Comparison of ENCODE assay signal across 24 mouse cellular contexts in genomic region chr4:70700894-70701293, GRCm38 (mm10).
DNase-seq lines count a peak whose midpoint lies in the region.
"Had no signal": no experiment of that assay in that cellular context is flagged by ENCODE, and none has a peak within 500 bp of the region (broad histone marks: within the 10 kb centered on the region; RNA-seq: fewer than 3 reads in every experiment).

No protein-coding gene starts in this region.

- H3K27ac ChIP-seq in embryonic facial prominence, embryonic 10.5 days (replicated peaks): no peak overlapping the region
- H3K27ac ChIP-seq: embryonic facial prominence, embryonic 13.5 days; forebrain, embryonic 12.5 days; forebrain, embryonic 15.5 days; heart, embryonic 15.5 days; hindbrain, embryonic 10.5 days; hindbrain, embryonic 13.5 days; intestine, embryonic 15.5 days had no signal

- 75% methylated on average over 1 of the region's 1 CpGs for WGBS in embryonic facial prominence, embryonic 10.5 days

- peak; percentile 1 for DNase-seq in left cerebral cortex, adult 11 months (ENCODE audit: low spot score)
- no peak for DNase-seq in left cerebral cortex, adult 18-20 months (ENCODE audit: low spot score in 2 of 2)
- peak; percentile 61 for DNase-seq in brain, adult 2 months (ENCODE audit: low read depth, low spot score)
- DNase-seq in embryonic facial prominence, embryonic 10.5 days (ENCODE audit: low spot score): peak; percentile 9
- no peak for DNase-seq in gastrocnemius, postnatal 14 days
- DNase-seq in heart, adult 9 months (ENCODE audit: low spot score in 2 of 2): no peak
- DNase-seq: adrenal gland, adult 2 months; adrenal gland, postnatal 25 days; cerebellum, adult 18-20 months; cerebellum, adult 9-10 months; cerebellum, postnatal 14 days; gastrocnemius, postnatal 10 days; heart, adult 11 months; heart, postnatal 10 days; heart, postnatal 36 days had no signal

- no peaks in the 10 kb centered on the region for H3K9me3 ChIP-seq in embryonic facial prominence, embryonic 10.5 days
- H3K9me3 ChIP-seq: embryonic facial prominence, embryonic 13.5 days; forebrain, embryonic 12.5 days; forebrain, embryonic 15.5 days; heart, embryonic 12.5 days; heart, embryonic 15.5 days; hindbrain, embryonic 10.5 days; hindbrain, embryonic 13.5 days; intestine, embryonic 15.5 days had no signal

- H3K4me3 ChIP-seq in embryonic facial prominence, embryonic 10.5 days: no peak overlapping the region
- H3K4me3 ChIP-seq: embryonic facial prominence, embryonic 13.5 days; erythroblast, embryonic 14.5 days; forebrain, embryonic 12.5 days; forebrain, embryonic 15.5 days; heart, embryonic 12.5 days; heart, embryonic 15.5 days; hindbrain, embryonic 10.5 days; hindbrain, embryonic 13.5 days; intestine, embryonic 15.5 days had no signal

- H3K27me3 ChIP-seq in embryonic facial prominence, embryonic 10.5 days (replicated peaks; ENCODE audit: low read depth, poor library complexity, severe bottlenecking): no peaks in the 10 kb centered on the region
- H3K27me3 ChIP-seq: embryonic facial prominence, embryonic 13.5 days; forebrain, embryonic 12.5 days; forebrain, embryonic 15.5 days; heart, embryonic 12.5 days; heart, embryonic 15.5 days; hindbrain, embryonic 13.5 days; intestine, embryonic 15.5 days had no signal

- intact Hi-C loops in gastrocnemius, postnatal 14 days (cut with DNase I; ENCODE audit: low total_unique reads): no loop called here

- no peaks in the 10 kb centered on the region for H3K4me1 ChIP-seq in embryonic facial prominence, embryonic 10.5 days
- H3K4me1 ChIP-seq: embryonic facial prominence, embryonic 13.5 days; forebrain, embryonic 12.5 days; forebrain, embryonic 15.5 days; heart, embryonic 12.5 days; heart, embryonic 15.5 days; hindbrain, embryonic 10.5 days; hindbrain, embryonic 13.5 days; intestine, embryonic 15.5 days had no signal

- H3K36me3 ChIP-seq in embryonic facial prominence, embryonic 10.5 days (replicated peaks): no peaks in the 10 kb centered on the region
- H3K36me3 ChIP-seq: embryonic facial prominence, embryonic 13.5 days; forebrain, embryonic 12.5 days; forebrain, embryonic 15.5 days; heart, embryonic 12.5 days; heart, embryonic 15.5 days; hindbrain, embryonic 10.5 days; hindbrain, embryonic 13.5 days; intestine, embryonic 15.5 days had no signal

Comparison
In these comparisons a context has a peak if more than half of its experiments do, and no peak if none do; other contexts are left out.
1. DNase-seq: peak in left cerebral cortex, adult 11 months (single experiment), brain, adult 2 months (single experiment) and embryonic facial prominence, embryonic 10.5 days (single experiment); none in left cerebral cortex, adult 18-20 months (0 of 2), gastrocnemius, postnatal 14 days (single experiment) and heart, adult 9 months (0 of 2).